In genomic region chr11:77743966-77744365, GRCm38 (mm10) we compare ENCODE assay signal across 9 mouse cellular contexts. TPM values are rescaled to one million over a fixed set of nuclear protein-coding genes. Genes with fewer than 3 reads are reported as not detected.
A peak's percentile ranks its signal among the peaks of the same experiment; 100 is the strongest.
DNase-seq lines count a peak whose midpoint lies in the region; ATAC-seq and TF ChIP-seq lines count a peak whose summit lies in the region.
"Had no signal": no experiment of that assay in that cellular context is flagged by ENCODE, and none has a peak within 500 bp of the region (broad histone marks: within the 10 kb centered on the region; RNA-seq: fewer than 3 reads in every experiment).

No protein-coding gene starts in this region.

- no peak for TF ChIP-seq EP300 in MEL (IDR thresholded peaks at IDR 0.05; ENCODE audit: low read depth in 1 of 2, low read length in 2 of 2)

- H3K9me3 ChIP-seq in MEL (replicated peaks; ENCODE audit: insufficient read depth, low read length) = no peaks in the 10 kb centered on the region
- no peaks in the 10 kb centered on the region for H3K9me3 ChIP-seq in liver, embryonic 13.5 days (replicated peaks)
- H3K9me3 ChIP-seq in forebrain, embryonic 12.5 days = no peaks in the 10 kb centered on the region

- no peak for TF ChIP-seq POLR2A in MEL (IDR thresholded peaks at IDR 0.05; ENCODE audit: control insufficient read depth in 1 of 2, insufficient read depth in 1 of 2, low read depth in 1 of 2, low read length in 2 of 2, poor library complexity in 1 of 2)

- 24% methylated on average over 6 of the region's 6 CpGs for WGBS in liver, embryonic 13.5 days (ENCODE audit: insufficient replicate concordance)
- 32% methylated on average over 6 of the region's 6 CpGs for whole genome bisulfite sequencing in forebrain, embryonic 12.5 days

- H3K27ac ChIP-seq in MEL (ENCODE audit: control insufficient read depth, low read depth, low read length) = no peak overlapping the region
- H3K27ac ChIP-seq in liver, embryonic 13.5 days = peak overlapping the region; percentile 7; the same call in 1 of the 2 replicates
- H3K27ac ChIP-seq in forebrain, embryonic 12.5 days = no peak overlapping the region

- peak; percentile 53 for TF ChIP-seq RAD21 in MEL (IDR thresholded peaks at IDR 0.05; ENCODE audit: low read depth, low read length)

- H3K4me3 ChIP-seq in MEL (ENCODE audit: control insufficient read depth in 1 of 2, insufficient read depth in 1 of 2, low read depth in 2 of 2, low read length in 2 of 2) = no peak overlapping the region
- H3K4me3 ChIP-seq in liver, embryonic 13.5 days (replicated peaks) = no peak overlapping the region
- no peak overlapping the region for H3K4me3 ChIP-seq in forebrain, embryonic 12.5 days (replicated peaks)

- H3K27me3 ChIP-seq in MEL (ENCODE audit: control insufficient read depth in 1 of 2, insufficient read depth in 2 of 2, low read length in 2 of 2) = no peaks in the 10 kb centered on the region; a peak in 1 of 4 replicates
- H3K27me3 ChIP-seq in liver, embryonic 13.5 days = no peaks in the 10 kb centered on the region
- H3K27me3 ChIP-seq in forebrain, embryonic 12.5 days = no peaks in the 10 kb centered on the region

- no peak for ATAC-seq in liver, embryonic 13.5 days (ENCODE audit: low read depth)
- ATAC-seq in forebrain, embryonic 12.5 days (ENCODE audit: low FRiP score) = no peak
- no peak for ATAC-seq in monocyte, adult 5-6 weeks (replicated peaks; ENCODE audit: insufficient number of reproducible peaks, low FRiP score, low TSS enrichment, poor library complexity, severe bottlenecking)

- TF ChIP-seq CTCF in MEL (IDR thresholded peaks at IDR 0.05 in 2 of 3, conservative IDR thresholded peaks at IDR 0.05 in 1 of 3; ENCODE audit: control insufficient read depth in 1 of 3, insufficient read depth in 1 of 3, low read depth in 2 of 3, low read length in 3 of 3, poor library complexity in 1 of 3, severe bottlenecking in 1 of 3) = peak; percentile 66 to 81 (median 80)

- H3K36me3 ChIP-seq in MEL (ENCODE audit: control insufficient read depth in 1 of 2, insufficient read depth in 2 of 2, low read length in 2 of 2) = no peaks in the 10 kb centered on the region
- H3K36me3 ChIP-seq in liver, embryonic 13.5 days = no peaks in the 10 kb centered on the region
- H3K36me3 ChIP-seq in forebrain, embryonic 12.5 days (replicated peaks) = no peaks in the 10 kb centered on the region

- H3K9ac ChIP-seq in MEL (ENCODE audit: control insufficient read depth, low read depth, low read length, poor library complexity, severe bottlenecking) = no peak overlapping the region
- H3K9ac ChIP-seq in liver, embryonic 13.5 days = no peak overlapping the region
- no peak overlapping the region for H3K9ac ChIP-seq in forebrain, embryonic 12.5 days

- peak; percentile 15 for DNase-seq in layer of hippocampus, adult 11-12 months (ENCODE audit: low spot score)
- no peak for DNase-seq in layer of hippocampus, postnatal 36 days
- DNase-seq in MEL (ENCODE audit: low read depth, low spot score) = peak; percentile 49
- DNase-seq in cerebellum, adult 9-11 months = peak; percentile 33
- DNase-seq in liver, embryonic 13.5 days = peak; percentile 37
- DNase-seq in thymus, postnatal 4 days = peak; percentile 89

- no peak overlapping the region for H3K4me2 ChIP-seq in liver, embryonic 13.5 days
- H3K4me2 ChIP-seq in forebrain, embryonic 12.5 days = no peak overlapping the region

- H3K4me1 ChIP-seq in MEL (ENCODE audit: control insufficient read depth in 1 of 2, insufficient read depth in 2 of 2, low read length in 2 of 2) = 0 out of 4 replicates have a peak, but pooled peaks cover 0 to 7% of the 10 kb centered on the region in 2 experiments
- peaks cover 27% of the 10 kb centered on the region for H3K4me1 ChIP-seq in liver, embryonic 13.5 days (replicated peaks)
- no peaks in the 10 kb centered on the region for H3K4me1 ChIP-seq in forebrain, embryonic 12.5 days

- no peaks in the 10 kb centered on the region for H3K79me2 ChIP-seq in MEL (ENCODE audit: control insufficient read depth, insufficient read depth, low read length, poor library complexity)

TF ChIP-seq in MEL, 35 proteins besides CTCF, POLR2A, EP300 and RAD21:
- TF ChIP-seq E2F4 (IDR thresholded peaks at IDR 0.05; ENCODE audit: borderline replicate concordance, low read depth, low read length) (no peak), ZC3H11A (IDR thresholded peaks at IDR 0.05; ENCODE audit: low read depth, low read length) (peak; percentile 43), TBP (IDR thresholded peaks at IDR 0.05; ENCODE audit: low read depth, low read length) (no peak), SMC3 (IDR thresholded peaks at IDR 0.05; ENCODE audit: low read depth, low read length) (peak; percentile 79), SIN3A (IDR thresholded peaks at IDR 0.05; ENCODE audit: low read length) (no peak), HCFC1 (IDR thresholded peaks at IDR 0.05; ENCODE audit: low read depth, low read length) (no peak), GATA1 (IDR thresholded peaks at IDR 0.05; ENCODE audit: low read depth, low read length) (no peak), JUND (IDR thresholded peaks at IDR 0.05; ENCODE audit: low read depth, low read length) (no peak)
TF ChIP-seq in MEL: peak in this region for 2.

RNA-seq across cellular contexts. Expression of gene Cryba1, which starts 18.9 kb away (rescaled TPM):
- not detected for total RNA-seq in layer of hippocampus, postnatal 36 days (2021)
- total RNA-seq in MEL (2012; rRNA removed) = not detected in 2 replicates
- polyA plus RNA-seq in MEL (2012; ENCODE audit: insufficient read depth in 1 of 2, insufficient read length in 2 of 2, low read depth in 1 of 2, low replicate concordance in 2 of 2, missing spikeins in 1 of 2) = not detected
- polyA plus RNA-seq in liver, embryonic 13.5 days (2015; fragmentation: Nextera tagmentation; extraction: Ambion mirVana) = 0.24 TPM in 1 of 2 replicates, not detected in the other
- polyA plus RNA-seq in forebrain, embryonic 12.5 days (2016; fragmentation: Nextera tagmentation; extraction: Ambion mirVana) = 1.1 and 1.3 TPM in 2 replicates
- not detected in 3 replicates for total RNA-seq in monocyte, adult 5-6 weeks (2017)
- total RNA-seq: left cerebral cortex, postnatal 10 days had no signal

RNA-seq across cellular contexts. Expression of gene Myo18a, which starts 19.1 kb away (rescaled TPM):
- 100 to 1,000 TPM; 136 to 158 TPM for total RNA-seq in layer of hippocampus, postnatal 36 days (2021)
- total RNA-seq in MEL (2012; rRNA removed) = 10.8 and 13.1 TPM in 2 replicates
- polyA plus RNA-seq in MEL (2012; ENCODE audit: insufficient read depth in 1 of 2, insufficient read length in 2 of 2, low read depth in 1 of 2, low replicate concordance in 2 of 2, missing spikeins in 1 of 2) = 10 to 100 TPM in 1 of 2 experiments, not detected in 1; 18.0 TPM
- polyA plus RNA-seq in liver, embryonic 13.5 days (2015; fragmentation: Nextera tagmentation; extraction: Ambion mirVana) = 17.3 and 21.8 TPM in 2 replicates
- 49.4 and 56.7 TPM in 2 replicates for polyA plus RNA-seq in forebrain, embryonic 12.5 days (2016; fragmentation: Nextera tagmentation; extraction: Ambion mirVana)
- total RNA-seq in monocyte, adult 5-6 weeks (2017) = 142 to 166 TPM (median 145 TPM) in 3 replicates

RNA-seq across cellular contexts. Expression of gene Gm10277, which starts 43.6 kb away (rescaled TPM):
- not detected for total RNA-seq in layer of hippocampus, postnatal 36 days (2021)
- total RNA-seq in MEL (2012; rRNA removed) = 0.16 and 0.35 TPM in 2 replicates
- polyA plus RNA-seq in MEL (2012; ENCODE audit: insufficient read depth in 1 of 2, insufficient read length in 2 of 2, low read depth in 1 of 2, low replicate concordance in 2 of 2, missing spikeins in 1 of 2) = under 1 TPM in 1 of 2 experiments, not detected in 1; 0.19 TPM
- 0.57 and 0.78 TPM in 2 replicates for polyA plus RNA-seq in liver, embryonic 13.5 days (2015; fragmentation: Nextera tagmentation; extraction: Ambion mirVana)
- polyA plus RNA-seq in forebrain, embryonic 12.5 days (2016; fragmentation: Nextera tagmentation; extraction: Ambion mirVana) = 2.1 and 2.9 TPM in 2 replicates
- 0.68 to 1.2 TPM in 2 of 3 replicates, not detected in the other for total RNA-seq in monocyte, adult 5-6 weeks (2017)
- total RNA-seq: left cerebral cortex, postnatal 10 days had no signal

RNA-seq across cellular contexts. Expression of gene Nufip2, which starts 58.0 kb away (rescaled TPM):
- 10 to 100 TPM; 84.8 to 92.9 TPM for total RNA-seq in layer of hippocampus, postnatal 36 days (2021)
- 47.8 and 50.5 TPM in 2 replicates for total RNA-seq in MEL (2012; rRNA removed)
- 10 to 100 TPM; 24.7 to 56.1 TPM for polyA plus RNA-seq in MEL (2012; ENCODE audit: insufficient read depth in 1 of 2, insufficient read length in 2 of 2, low read depth in 1 of 2, low replicate concordance in 2 of 2, missing spikeins in 1 of 2)
- 2.2 TPM in 2 replicates for polyA plus RNA-seq in liver, embryonic 13.5 days (2015; fragmentation: Nextera tagmentation; extraction: Ambion mirVana)
- 5.3 and 5.5 TPM in 2 replicates for polyA plus RNA-seq in forebrain, embryonic 12.5 days (2016; fragmentation: Nextera tagmentation; extraction: Ambion mirVana)
- total RNA-seq in monocyte, adult 5-6 weeks (2017) = 135 to 169 TPM (median 146 TPM) in 3 replicates

Comparison
In these comparisons a context has a peak if more than half of its experiments do, and no peak if none do; other contexts are left out.
1. DNase-seq: peak in layer of hippocampus, adult 11-12 months (single experiment), MEL (single experiment), cerebellum, adult 9-11 months (single experiment), liver, embryonic 13.5 days (single experiment) and thymus, postnatal 4 days (single experiment); none in layer of hippocampus, postnatal 36 days (0 of 2).